Mouse (Mus musculus) kidney, embryonic 16.5 days (tissue): ENCODE data around the gene Adgra3. TPM values are rescaled to one million over a fixed set of nuclear protein-coding genes. Genes with fewer than 3 reads are reported as not detected.

Experiments used
- ATAC-seq: fragments of 200-750 bp; cut with Nextera tagmentation; 2 replicates; pipeline ENCODE4 v1.8.0; 2017; ENCODE audit warnings: moderate TSS enrichment; ENCODE audit not compliant: low FRiP score, low TSS enrichment
- H3K27ac ChIP-seq: fragments of 300-500 bp; sonication (generic); 2 replicates; pipeline ENCODE4 v1.5.1; 2014; ENCODE audit warnings: low read length
- H3K27me3 ChIP-seq: fragments of 300-500 bp; sonication (generic); 2 replicates; pipeline ENCODE4 v1.6.1; 2014; ENCODE audit warnings: low read length, control low read depth, mixed read lengths; ENCODE audit not compliant: insufficient read depth
- H3K36me3 ChIP-seq: fragments of 300-500 bp; sonication (generic); 2 replicates; pipeline ENCODE4 v1.6.1; 2014; ENCODE audit warnings: low read length, control low read depth, mixed read lengths; ENCODE audit not compliant: insufficient read depth
- H3K4me1 ChIP-seq: fragments of 300-500 bp; sonication (generic); 2 replicates; pipeline ENCODE4 v1.6.1; 2014; ENCODE audit warnings: low read length, control low read depth, mixed read lengths; ENCODE audit not compliant: insufficient read depth
- H3K4me2 ChIP-seq: fragments of 300-500 bp; sonication (generic); replicated peaks from 2 replicates; pipeline ENCODE4 v1.6.1; 2014; ENCODE audit warnings: low read depth, low read length
- H3K4me3 ChIP-seq: fragments of 300-500 bp; sonication (generic); 2 replicates; pipeline ENCODE4 v1.5.1; 2014; ENCODE audit warnings: mild to moderate bottlenecking, low read length
- H3K9ac ChIP-seq: fragments of 300-500 bp; sonication (generic); replicated peaks from 2 replicates; pipeline ENCODE4 v1.6.1; 2014; ENCODE audit warnings: low read length
- H3K9me3 ChIP-seq: fragments of 300-500 bp; sonication (generic); 2 replicates; pipeline ENCODE4 v1.6.1; 2016; ENCODE audit warnings: low read length, control low read depth
- WGBS: fragments of 180-500 bp; shearing (Covaris S2); extraction: QIAGEN DNeasy Blood & Tissue Kit; methylation state at CpG from one replicate; pipeline ENCODE4 v1.1.7; 2014; 5-methylcytosine and 5-hydroxymethylcytosine counted together
- polyA plus RNA-seq: library from polyadenylated mRNA; unstranded; fragments of >200 nt; fragmentation: Nextera tagmentation; extraction: Ambion mirVana; gene quantifications from 2 replicates; pipeline ENCODE4 v1.2.1, GENCODE M21; 2015

The Adgra3 gene
- polyA plus RNA-seq: 18.3 and 35.3 TPM in 2 replicates

- ATAC-seq: peak; percentile 94
- H3K9me3 ChIP-seq: no peaks in the 10 kb centered on the region
- peak within 1 kb of the TSS; percentile 79 for H3K27ac ChIP-seq
- H3K9ac ChIP-seq: peak within 1 kb of the TSS; percentile 98
- H3K4me1 ChIP-seq: peaks cover 31% of the 10 kb centered on the region
- no peaks in the 10 kb centered on the region for H3K36me3 ChIP-seq
- WGBS: under 1% methylated on average over 91 of the region's 113 CpGs
- H3K4me3 ChIP-seq: peak within 1 kb of the TSS; percentile 95
- H3K4me2 ChIP-seq: peak within 1 kb of the TSS; percentile 66
- no peaks in the 10 kb centered on the region for H3K27me3 ChIP-seq
Observed at GRCm38 (mm10) chr5:50058421-50059286, at the start of gene Adgra3. Adgra3 (minus strand) TSS chr5:50059006.

- no peak overlapping the region for H3K9ac ChIP-seq
- H3K36me3 ChIP-seq: no peaks in the 10 kb centered on the region
- no peak overlapping the region for H3K4me3 ChIP-seq
- WGBS: 69% methylated on average over 1 of the region's 1 CpGs
- H3K4me2 ChIP-seq: no peak overlapping the region
- no peak overlapping the region for H3K27ac ChIP-seq
- H3K27me3 ChIP-seq: no peaks in the 10 kb centered on the region
- no peaks in the 10 kb centered on the region for H3K9me3 ChIP-seq
- H3K4me1 ChIP-seq: no peaks in the 10 kb centered on the region
- no peak for ATAC-seq
Observed at GRCm38 (mm10) chr5:50083441-50083840, 24.6 kb upstream of the Adgra3 start.

- H3K36me3 ChIP-seq: no peaks in the 10 kb centered on the region
- H3K4me3 ChIP-seq: no peak overlapping the region
- H3K27ac ChIP-seq: no peak overlapping the region
- ATAC-seq: no peak
- H3K27me3 ChIP-seq: no peaks in the 10 kb centered on the region
- no peaks in the 10 kb centered on the region for H3K4me1 ChIP-seq
- H3K9ac ChIP-seq: no peak overlapping the region
- no peaks in the 10 kb centered on the region for H3K9me3 ChIP-seq
- H3K4me2 ChIP-seq: no peak overlapping the region
Observed at GRCm38 (mm10) chr5:50074245-50074644, 15.4 kb upstream of the Adgra3 start.

- Histone ChIP-seq H3K27me3 (no peaks in the 10 kb centered on the region), H3K4me3 (no peak overlapping the region), H3K4me2 (no peak overlapping the region), H3K9ac (no peak overlapping the region), H3K27ac (no peak overlapping the region), H3K4me1 (peaks cover 1% of the 10 kb centered on the region; the same call in 1 of the 2 replicates), H3K9me3 (no peaks in the 10 kb centered on the region), H3K36me3 (no peaks in the 10 kb centered on the region)
- WGBS: 82% methylated on average over 3 of the region's 3 CpGs
- ATAC-seq: no peak
Observed at GRCm38 (mm10) chr5:50064236-50064635, 5.4 kb upstream of the Adgra3 start.

- Histone ChIP-seq H3K9me3 (no peaks in the 10 kb centered on the region), H3K27me3 (no peaks in the 10 kb centered on the region), H3K4me3 (peak overlapping the region; percentile 95), H3K9ac (peak overlapping the region; percentile 98), H3K36me3 (no peaks in the 10 kb centered on the region), H3K4me2 (peak overlapping the region; percentile 66), H3K4me1 (peaks cover 26% of the 10 kb centered on the region), H3K27ac (peak overlapping the region; percentile 79; the same call in 1 of the 2 replicates)
- WGBS: 76% methylated on average over 7 of the region's 7 CpGs
- peak; percentile 34 for ATAC-seq
Observed at GRCm38 (mm10) chr5:50059586-50059985, 780 bp upstream of the Adgra3 start.

- H3K9me3 ChIP-seq: no peaks in the 10 kb centered on the region
- H3K4me2 ChIP-seq: peak overlapping the region; percentile 66
- H3K36me3 ChIP-seq: no peaks in the 10 kb centered on the region
- H3K9ac ChIP-seq: peak overlapping the region; percentile 98
- peak overlapping the region; percentile 79 for H3K27ac ChIP-seq
- ATAC-seq: peak; percentile 5; the same call in 1 of the 2 replicates
- H3K4me1 ChIP-seq: peaks cover 34% of the 10 kb centered on the region
- H3K4me3 ChIP-seq: peak overlapping the region; percentile 95
- H3K27me3 ChIP-seq: no peaks in the 10 kb centered on the region
- under 1% methylated on average over 26 of the region's 26 CpGs for WGBS
Observed at GRCm38 (mm10) chr5:50057612-50058420, 990 bp downstream of the Adgra3 start.

- Histone ChIP-seq H3K9me3 (no peaks in the 10 kb centered on the region), H3K27ac (no peak overlapping the region), H3K9ac (no peak overlapping the region), H3K4me3 (no peak overlapping the region), H3K27me3 (no peaks in the 10 kb centered on the region), H3K4me1 (peaks cover 63% of the 10 kb centered on the region), H3K4me2 (no peak overlapping the region), H3K36me3 (peaks cover 6% of the 10 kb centered on the region; the same call in 1 of the 2 replicates)
- no peak for ATAC-seq
- WGBS: 78% methylated on average over 4 of the region's 4 CpGs
Observed at GRCm38 (mm10) chr5:50052456-50052855, 6.3 kb downstream of the Adgra3 start.

GRCm38 (mm10) chr5:50050668-50051425 is 8.0 kb downstream of the Adgra3 start:
- H3K36me3 ChIP-seq: peaks cover 6% of the 10 kb centered on the region; the same call in 1 of the 2 replicates
- H3K4me2 ChIP-seq: no peak overlapping the region
- WGBS: 75% methylated on average over 21 of the region's 21 CpGs
- ATAC-seq: no peak
- peaks cover 48% of the 10 kb centered on the region for H3K4me1 ChIP-seq
- H3K4me3 ChIP-seq: no peak overlapping the region
- no peak overlapping the region for H3K9ac ChIP-seq
- H3K27me3 ChIP-seq: no peaks in the 10 kb centered on the region
- H3K9me3 ChIP-seq: no peaks in the 10 kb centered on the region
- no peak overlapping the region for H3K27ac ChIP-seq

GRCm38 (mm10) chr5:50050037-50050436 is 8.8 kb downstream of the Adgra3 start:
- H3K4me2 ChIP-seq: no peak overlapping the region
- no peak overlapping the region for H3K9ac ChIP-seq
- H3K4me3 ChIP-seq: no peak overlapping the region
- H3K9me3 ChIP-seq: no peaks in the 10 kb centered on the region
- H3K36me3 ChIP-seq: peaks cover 6% of the 10 kb centered on the region; the same call in 1 of the 2 replicates
- no peak for ATAC-seq
- no peaks in the 10 kb centered on the region for H3K27me3 ChIP-seq
- peaks cover 41% of the 10 kb centered on the region for H3K4me1 ChIP-seq
- no peak overlapping the region for H3K27ac ChIP-seq
- 19% methylated on average over 3 of the region's 3 CpGs for WGBS
